Mouse (Mus musculus) lung, postnatal 0 days (tissue): ENCODE measurements at regions not wholly inside any gene's neighbourhood (a gene's known extent, or its start where the extent isn't known, plus 50 kb on each side); places are given as distances from the start of the nearest gene placed in this dataset.

Experiments
- ATAC-seq: fragments of 200-750 bp; cut with Nextera tagmentation; 2 replicates; pipeline ENCODE4 v1.8.0; 2017; ENCODE audit warnings: moderate library complexity
- DNase-seq: peaks from one replicate; pipeline ENCODE4 v3.0.0-alpha.2; 2016; ENCODE audit warnings: low spot score
- H3K27ac ChIP-seq: fragments of 300-500 bp; sonication (generic); 2 replicates; pipeline ENCODE4 v1.5.1; 2014; ENCODE audit warnings: antibody characterized with exemption, mild to moderate bottlenecking, low read length, mixed read lengths
- H3K27me3 ChIP-seq: fragments of 300-500 bp; sonication (generic); replicated peaks from 2 replicates; pipeline ENCODE4 v1.6.1; 2014; ENCODE audit warnings: low read length, mixed read lengths; ENCODE audit not compliant: insufficient read depth
- H3K36me3 ChIP-seq: fragments of 300-500 bp; sonication (generic); 2 replicates; pipeline ENCODE4 v1.6.1; 2014; ENCODE audit warnings: low read length, mixed read lengths; ENCODE audit not compliant: insufficient read depth
- H3K4me1 ChIP-seq: fragments of 300-500 bp; sonication (generic); 2 replicates; pipeline ENCODE4 v1.6.1; 2014; ENCODE audit warnings: antibody characterized with exemption, low read depth, low read length, mixed read lengths; ENCODE audit not compliant: insufficient read depth
- H3K4me2 ChIP-seq: fragments of 300-500 bp; sonication (generic); replicated peaks from 2 replicates; pipeline ENCODE4 v1.6.1; 2014; ENCODE audit warnings: low read depth, mild to moderate bottlenecking, low read length, moderate library complexity, mixed read lengths
- H3K4me3 ChIP-seq: fragments of 300-500 bp; sonication (generic); 2 replicates; pipeline ENCODE4 v1.5.1; 2014; ENCODE audit warnings: low read depth, low read length
- H3K9ac ChIP-seq: fragments of 300-500 bp; sonication (generic); replicated peaks from 2 replicates; pipeline ENCODE4 v1.6.1; 2014; ENCODE audit warnings: low read depth, mild to moderate bottlenecking
- H3K9me3 ChIP-seq: fragments of 300-500 bp; sonication (generic); 2 replicates; pipeline ENCODE4 v1.6.1; 2016; ENCODE audit warnings: low read length, mixed read lengths
- CTCF ChIP-seq: IDR thresholded peaks from 2 replicates; pipeline ENCODE4 v1.5.1; 2016; ENCODE audit warnings: antibody characterized with exemption, mild to moderate bottlenecking
- EP300 ChIP-seq: IDR thresholded peaks from 2 replicates; pipeline ENCODE4 v1.6.1; 2016; ENCODE audit warnings: antibody characterized with exemption, mild to moderate bottlenecking, control low read depth
- WGBS: fragments of 180-500 bp; shearing (Covaris S2); extraction: QIAGEN DNeasy Blood & Tissue Kit; methylation state at CpG from one replicate; pipeline ENCODE4 v1.1.7; 2014; 5-methylcytosine and 5-hydroxymethylcytosine counted together

DNA sequence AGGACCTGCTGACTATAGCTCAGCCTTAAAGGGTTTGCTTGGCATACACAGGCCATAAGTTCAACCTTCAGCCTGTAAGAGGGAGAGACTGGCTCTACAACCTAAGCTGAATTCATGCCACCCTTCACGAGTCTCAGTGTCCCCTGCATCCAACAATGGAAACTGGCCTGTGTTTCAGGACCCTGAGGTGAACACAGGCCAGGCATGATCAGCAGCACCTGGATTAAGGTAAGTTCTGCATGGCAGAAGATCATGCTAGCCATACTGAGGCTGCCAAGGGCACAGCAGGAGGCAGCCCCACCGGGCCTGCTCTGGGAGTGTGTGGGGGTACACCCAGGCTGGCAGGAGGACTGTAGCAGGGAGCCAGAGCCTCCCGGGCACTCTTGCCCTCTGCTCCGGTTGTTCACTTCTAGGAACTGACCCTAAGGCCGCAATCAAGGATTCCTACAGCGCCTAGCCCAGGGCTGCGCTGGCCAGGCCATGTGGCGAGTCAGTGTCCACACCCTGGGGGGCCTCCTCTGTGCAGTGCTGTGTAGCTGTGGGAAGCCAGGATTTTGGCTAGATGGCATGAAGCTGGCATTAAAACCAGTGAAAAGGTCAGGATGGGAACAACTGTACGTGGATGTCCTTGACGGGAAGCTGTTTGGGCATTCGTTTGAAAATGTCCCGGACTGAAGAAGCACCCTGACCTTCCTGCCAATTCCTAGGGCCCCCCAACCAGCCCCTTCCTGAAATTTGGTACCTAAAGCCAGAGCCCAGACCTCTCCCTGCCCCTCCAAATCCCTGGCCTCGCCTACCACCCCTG lies 74.8 kb upstream of the Ppp2r5c start:
- Histone ChIP-seq H3K9me3 (no peaks in the 10 kb centered on the region), H3K9ac (no peak overlapping the region), H3K4me2 (no peak overlapping the region), H3K27ac (no peak overlapping the region), H3K4me1 (no peaks in the 10 kb centered on the region), H3K36me3 (no peaks in the 10 kb centered on the region), H3K27me3 (peaks cover 9% of the 10 kb centered on the region), H3K4me3 (no peak overlapping the region)
- WGBS, result 81% methylated on average over 13 of the region's 13 CpGs
- ATAC-seq, result no peak
- no peak for DNase-seq
- TF ChIP-seq CTCF (no peak), EP300 (no peak)

DNA sequence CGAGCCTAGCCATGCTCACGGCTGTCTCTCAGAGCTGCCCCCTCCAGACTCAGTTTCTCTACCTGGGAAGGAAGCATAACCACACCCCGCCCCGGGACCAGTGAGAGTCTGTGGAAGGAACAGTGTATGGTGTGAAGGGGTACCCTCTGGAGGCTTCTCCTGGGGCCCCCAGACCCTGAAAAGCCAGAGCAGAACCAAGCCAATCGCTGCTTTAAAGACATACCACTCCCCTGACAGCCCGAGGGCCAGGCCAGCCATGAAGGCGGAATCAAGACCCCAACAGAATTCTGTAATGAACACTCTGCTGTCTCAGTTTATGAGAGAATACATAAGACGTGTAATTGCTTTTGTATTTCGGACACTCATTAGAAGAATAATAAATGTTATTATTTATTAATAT lies 73.9 kb upstream of the Ppp2r5c start:
- 67% methylated on average over 9 of the region's 9 CpGs for WGBS
- no peak for TF ChIP-seq CTCF
- no peak for TF ChIP-seq EP300
- no peaks in the 10 kb centered on the region for H3K9me3 ChIP-seq
- H3K4me2 ChIP-seq, result no peak overlapping the region
- no peaks in the 10 kb centered on the region for H3K4me1 ChIP-seq
- H3K4me3 ChIP-seq, result no peak overlapping the region
- H3K36me3 ChIP-seq, result no peaks in the 10 kb centered on the region
- peaks cover 9% of the 10 kb centered on the region for H3K27me3 ChIP-seq
- H3K9ac ChIP-seq, result no peak overlapping the region
- DNase-seq, result no peak
- ATAC-seq, result no peak
- H3K27ac ChIP-seq, result no peak overlapping the region

DNA sequence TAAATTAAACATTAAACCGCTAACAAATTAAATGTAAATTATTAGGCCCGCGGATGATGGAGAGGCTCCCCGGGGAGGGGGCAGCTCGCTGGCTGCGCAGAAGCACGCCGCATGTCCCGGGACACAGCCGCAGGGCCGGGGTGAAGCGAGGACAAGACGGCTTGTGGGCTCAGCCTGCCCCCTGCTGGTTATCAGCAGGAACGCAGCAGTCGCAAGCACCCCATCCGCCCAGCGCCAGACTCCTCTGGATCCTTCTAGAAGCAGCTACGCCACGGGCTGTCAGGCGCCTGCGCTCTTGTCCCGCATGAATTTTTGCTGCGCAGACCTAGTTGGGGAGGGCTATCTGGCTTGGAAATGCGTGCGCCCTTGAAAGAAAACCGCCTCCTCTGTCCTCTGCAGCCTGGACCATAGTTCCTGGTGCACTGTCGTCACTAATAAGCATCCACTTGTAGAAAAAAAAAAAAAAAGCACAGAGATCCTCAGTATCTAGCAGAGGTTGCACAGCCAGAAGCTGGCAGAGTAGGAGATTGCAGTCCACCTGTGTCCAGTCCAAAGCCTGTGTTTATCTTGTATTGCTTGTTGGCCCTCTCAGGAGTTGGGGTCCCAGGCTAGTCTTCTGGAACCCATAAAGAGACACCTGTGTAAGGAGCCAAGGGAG lies 73.4 kb upstream of the Ppp2r5c start:
- TF ChIP-seq CTCF (peak; percentile 97), EP300 (no peak)
- Histone ChIP-seq H3K4me1 (no peaks in the 10 kb centered on the region), H3K4me3 (no peak overlapping the region), H3K9ac (no peak overlapping the region), H3K9me3 (no peaks in the 10 kb centered on the region), H3K36me3 (no peaks in the 10 kb centered on the region), H3K4me2 (0 out of 2 replicates have a peak overlapping the region, but pooled peaks have one; percentile 5), H3K27me3 (peaks cover 9% of the 10 kb centered on the region), H3K27ac (no peak overlapping the region)
- DNase-seq, result peak; percentile 86
- peak; percentile 80 for ATAC-seq
- WGBS, result 3% methylated on average over 27 of the region's 27 CpGs

DNA sequence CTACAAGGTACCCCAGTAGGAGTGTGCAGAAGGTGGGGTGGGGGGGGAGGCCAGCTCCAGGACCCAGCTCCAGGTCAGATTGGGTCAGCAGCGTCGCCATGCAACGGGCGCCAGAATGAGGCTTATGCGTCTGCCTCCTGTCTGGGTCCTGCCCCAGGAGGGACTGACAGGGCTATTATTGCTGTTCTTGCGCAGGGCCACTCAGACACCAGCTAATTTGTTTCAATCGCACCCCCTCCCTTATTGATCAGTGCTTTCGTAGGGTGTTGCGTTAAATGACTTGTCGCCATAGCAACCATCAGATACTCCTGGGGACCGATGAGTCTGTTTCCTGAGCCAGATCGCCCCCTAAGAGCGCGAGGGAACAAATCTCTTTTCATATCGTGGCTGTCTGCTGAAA lies 71.8 kb upstream of the Ppp2r5c start:
- H3K4me3 ChIP-seq, result no peak overlapping the region
- no peak overlapping the region for H3K4me2 ChIP-seq
- no peak for TF ChIP-seq EP300
- TF ChIP-seq CTCF, result no peak
- no peak for DNase-seq
- no peaks in the 10 kb centered on the region for H3K36me3 ChIP-seq
- H3K27me3 ChIP-seq, result peaks cover 9% of the 10 kb centered on the region
- no peak overlapping the region for H3K27ac ChIP-seq
- H3K9me3 ChIP-seq, result no peaks in the 10 kb centered on the region
- H3K9ac ChIP-seq, result no peak overlapping the region
- no peaks in the 10 kb centered on the region for H3K4me1 ChIP-seq
- ATAC-seq, result no peak
- WGBS, result 5% methylated on average over 15 of the region's 15 CpGs

DNA sequence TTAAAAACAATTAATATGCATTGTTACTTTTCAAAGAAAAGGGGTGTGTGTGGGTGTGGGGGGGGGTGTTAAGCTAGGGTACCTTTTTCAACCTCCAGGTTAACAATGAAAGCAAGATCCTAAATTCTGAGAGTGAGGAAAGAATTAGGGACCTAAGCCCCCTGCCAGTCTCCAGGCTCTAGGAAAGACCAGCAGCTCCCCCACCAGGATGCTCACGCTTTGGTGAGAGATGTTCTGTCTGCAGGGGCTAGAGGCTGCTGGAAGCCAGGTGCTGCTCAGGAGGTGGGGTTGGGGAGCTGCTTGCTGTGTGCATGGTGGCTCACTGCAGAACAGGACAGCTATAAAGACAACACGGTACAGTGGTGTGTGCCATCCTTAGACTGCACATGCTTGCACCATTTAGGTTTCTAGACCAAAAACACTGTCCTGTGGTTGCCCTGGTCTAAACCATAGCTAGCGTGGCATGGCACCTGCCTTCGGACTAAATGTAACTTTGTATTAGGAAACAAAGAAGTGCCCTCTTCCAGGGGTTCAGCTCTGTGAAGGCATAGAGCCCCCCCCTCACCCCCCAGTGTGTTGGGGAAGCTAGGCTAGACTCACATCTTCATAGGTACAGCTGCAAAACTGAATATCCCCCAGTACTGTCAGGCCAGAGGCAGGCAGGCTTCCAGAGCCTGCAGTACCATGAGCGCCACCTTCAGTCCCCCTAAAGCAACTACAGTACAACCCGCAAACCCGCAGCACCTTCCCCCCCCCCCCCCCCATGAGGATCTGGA lies 70.7 kb upstream of the Ppp2r5c start:
- TF ChIP-seq CTCF (peak; percentile 50), EP300 (no peak)
- DNase-seq, result peak; percentile 27
- Histone ChIP-seq H3K27ac (no peak overlapping the region), H3K9ac (no peak overlapping the region), H3K36me3 (no peaks in the 10 kb centered on the region), H3K4me2 (no peak overlapping the region), H3K9me3 (no peaks in the 10 kb centered on the region), H3K27me3 (peaks cover 9% of the 10 kb centered on the region), H3K4me1 (no peaks in the 10 kb centered on the region), H3K4me3 (no peak overlapping the region)
- ATAC-seq, result 0 out of 2 replicates have a peak, but pooled peaks have one; percentile 3
- 37% methylated on average over 7 of the region's 7 CpGs for WGBS

DNA sequence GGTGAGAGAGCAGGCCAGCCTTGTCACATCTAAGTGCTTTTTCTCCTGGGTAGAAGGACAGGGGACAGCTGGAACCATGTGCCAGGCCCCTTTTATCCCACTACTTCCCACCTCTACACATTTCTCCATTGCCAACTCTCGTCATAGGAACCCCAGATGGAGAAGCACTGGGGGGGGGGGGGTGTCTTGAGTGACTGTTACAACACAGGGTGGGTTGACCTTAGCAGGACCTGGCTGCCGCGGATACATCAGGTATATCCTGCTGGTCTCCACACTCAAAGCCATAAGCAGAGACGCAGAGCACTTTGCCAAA lies 70.1 kb upstream of the Ppp2r5c start:
- no peak overlapping the region for H3K27ac ChIP-seq
- peaks cover 9% of the 10 kb centered on the region for H3K27me3 ChIP-seq
- no peak overlapping the region for H3K4me3 ChIP-seq
- H3K36me3 ChIP-seq, result no peaks in the 10 kb centered on the region
- no peak for TF ChIP-seq CTCF
- no peak for TF ChIP-seq EP300
- no peaks in the 10 kb centered on the region for H3K4me1 ChIP-seq
- H3K4me2 ChIP-seq, result no peak overlapping the region
- WGBS, result 47% methylated on average over 4 of the region's 4 CpGs
- no peaks in the 10 kb centered on the region for H3K9me3 ChIP-seq
- DNase-seq (no peak), ATAC-seq (no peak)
- H3K9ac ChIP-seq, result no peak overlapping the region
